Mouse (Mus musculus) embryonic facial prominence, embryonic 11.5 days (tissue): ENCODE measurements around the gene Spata5. TPM values are rescaled to one million over a fixed set of nuclear protein-coding genes. Genes with fewer than 3 reads are reported as not detected.
"Not testable (repeated sequence)": the region's sequence is repeated elsewhere in the genome, so short reads cannot be mapped to it uniquely, and the experiment has no call there.

Experiments
- ATAC-seq: fragments of 200-750 bp; cut with Nextera tagmentation; replicated peaks from 2 replicates; pipeline ENCODE4 v1.8.0; 2017; ENCODE audit warnings: low read depth; ENCODE audit not compliant: insufficient number of reproducible peaks, low FRiP score, low TSS enrichment
- DNase-seq: peaks from one replicate; pipeline ENCODE4 v3.0.0-alpha.2; 2015; ENCODE audit warnings: low spot score
- H3K27ac ChIP-seq: fragments of 300-500 bp; sonication (generic); replicated peaks from 2 replicates; pipeline ENCODE4 v1.5.1; 2014; ENCODE audit warnings: mild to moderate bottlenecking, low read depth, low read length, control low read depth
- H3K27me3 ChIP-seq: fragments of 300-500 bp; sonication (generic); 2 replicates; pipeline ENCODE4 v1.6.1; 2014; ENCODE audit warnings: mild to moderate bottlenecking, low read length, moderate library complexity, mixed read lengths; ENCODE audit not compliant: control insufficient read depth, insufficient read depth
- H3K36me3 ChIP-seq: fragments of 300-500 bp; sonication (generic); replicated peaks from 2 replicates; pipeline ENCODE4 v1.6.1; 2014; ENCODE audit warnings: low read depth, mild to moderate bottlenecking, low read length, moderate library complexity, mixed read lengths; ENCODE audit not compliant: control insufficient read depth, insufficient read depth
- H3K4me1 ChIP-seq: fragments of 300-500 bp; sonication (generic); 2 replicates; pipeline ENCODE4 v1.6.1; 2014; ENCODE audit warnings: low read length, mixed read lengths; ENCODE audit not compliant: control insufficient read depth, insufficient read depth
- H3K4me2 ChIP-seq: fragments of 300-500 bp; sonication (generic); 2 replicates; pipeline ENCODE4 v1.6.1; 2014; ENCODE audit warnings: low read depth, mild to moderate bottlenecking, control low read depth, low read length, moderate library complexity
- H3K4me3 ChIP-seq: fragments of 300-500 bp; sonication (generic); 2 replicates; pipeline ENCODE4 v1.5.1; 2014; ENCODE audit warnings: low read depth, low read length, control low read depth
- H3K9ac ChIP-seq: fragments of 300-500 bp; sonication (generic); replicated peaks from 2 replicates; pipeline ENCODE4 v1.6.1; 2014; ENCODE audit warnings: mild to moderate bottlenecking, control low read depth, low read length
- H3K9me3 ChIP-seq: fragments of 300-500 bp; sonication (generic); replicated peaks from 2 replicates; pipeline ENCODE4 v1.6.1; 2016; ENCODE audit warnings: mild to moderate bottlenecking, low read length, inconsistent platforms, mixed read lengths; ENCODE audit not compliant: control insufficient read depth
- WGBS: fragments of 180-500 bp; shearing (Covaris S2); extraction: QIAGEN DNeasy Blood & Tissue Kit; methylation state at CpG from one replicate; pipeline ENCODE4 v1.1.7; 2014; 5-methylcytosine and 5-hydroxymethylcytosine counted together
- polyA plus RNA-seq: library from polyadenylated mRNA; unstranded; fragments of >200 nt; fragmentation: Nextera tagmentation; extraction: Ambion mirVana; gene quantifications from 2 replicates; pipeline ENCODE4 v1.2.1, GENCODE M21; 2014

Spata5 gene
- polyA plus RNA-seq, 1 experiment from 2014 or later, result 57.6 TPM

GRCm38 (mm10) chr3:37520334-37521023 lies 100.8 kb downstream of the Spata5 start:
- no peak overlapping the region for H3K4me3 ChIP-seq
- H3K36me3 ChIP-seq, result no peaks in the 10 kb centered on the region
- no peaks in the 10 kb centered on the region for H3K4me1 ChIP-seq
- H3K27me3 ChIP-seq, result no peaks in the 10 kb centered on the region
- no peak overlapping the region for H3K27ac ChIP-seq
- DNase-seq (no peak), ATAC-seq (no peak)
- WGBS, result 95% methylated on average over 3 of the region's 3 CpGs
- no peak overlapping the region for H3K4me2 ChIP-seq
- H3K9me3 ChIP-seq, result no peaks in the 10 kb centered on the region
- no peak overlapping the region for H3K9ac ChIP-seq

- no peaks in the 10 kb centered on the region for H3K9me3 ChIP-seq
- no peaks in the 10 kb centered on the region for H3K36me3 ChIP-seq
- H3K4me2 ChIP-seq, result no peak overlapping the region
- no peaks in the 10 kb centered on the region for H3K4me1 ChIP-seq
- no peaks in the 10 kb centered on the region for H3K27me3 ChIP-seq
- no peak overlapping the region for H3K27ac ChIP-seq
- no peak overlapping the region for H3K4me3 ChIP-seq
- DNase-seq (no peak), ATAC-seq (no peak)
- no peak overlapping the region for H3K9ac ChIP-seq
Measured at GRCm38 (mm10) chr3:37532079-37532478, 112.4 kb downstream of the Spata5 start.

- ATAC-seq, H3K9me3 ChIP-seq, H3K4me2 ChIP-seq, DNase-seq, H3K4me1 ChIP-seq, H3K36me3 ChIP-seq, H3K27ac ChIP-seq, H3K4me3 ChIP-seq, H3K27me3 ChIP-seq, H3K9ac ChIP-seq: not testable (repeated sequence)
- WGBS, result 94% methylated on average over 2 of the region's 2 CpGs
Measured at GRCm38 (mm10) chr3:37540701-37541100, 121.0 kb downstream of the Spata5 start.

- Histone ChIP-seq H3K9me3 (no peaks in the 10 kb centered on the region), H3K4me2 (no peak overlapping the region), H3K27me3 (no peaks in the 10 kb centered on the region), H3K4me3 (no peak overlapping the region), H3K27ac (no peak overlapping the region), H3K9ac (no peak overlapping the region), H3K4me1 (no peaks in the 10 kb centered on the region), H3K36me3 (no peaks in the 10 kb centered on the region)
- 85% methylated on average over 4 of the region's 4 CpGs for WGBS
- ATAC-seq (no peak), DNase-seq (no peak)
Measured at GRCm38 (mm10) chr3:37546351-37546750, 126.7 kb downstream of the Spata5 start.

GRCm38 (mm10) chr3:37550190-37550589 lies 130.5 kb downstream of the Spata5 start:
- no peaks in the 10 kb centered on the region for H3K27me3 ChIP-seq
- H3K27ac ChIP-seq, result no peak overlapping the region
- H3K4me1 ChIP-seq, result no peaks in the 10 kb centered on the region
- no peak overlapping the region for H3K4me3 ChIP-seq
- no peaks in the 10 kb centered on the region for H3K36me3 ChIP-seq
- H3K4me2 ChIP-seq, result no peak overlapping the region
- H3K9ac ChIP-seq, result no peak overlapping the region
- DNase-seq, result no peak
- WGBS, result 84% methylated on average over 3 of the region's 3 CpGs
- H3K9me3 ChIP-seq, result no peaks in the 10 kb centered on the region
- ATAC-seq, result no peak

GRCm38 (mm10) chr3:37550594-37550993 lies 130.9 kb downstream of the Spata5 start:
- no peaks in the 10 kb centered on the region for H3K9me3 ChIP-seq
- no peaks in the 10 kb centered on the region for H3K27me3 ChIP-seq
- no peak overlapping the region for H3K9ac ChIP-seq
- no peak overlapping the region for H3K4me3 ChIP-seq
- no peaks in the 10 kb centered on the region for H3K36me3 ChIP-seq
- WGBS, result 93% methylated on average over 1 of the region's 1 CpGs
- ATAC-seq (no peak), DNase-seq (no peak)
- no peak overlapping the region for H3K27ac ChIP-seq
- H3K4me2 ChIP-seq, result no peak overlapping the region
- no peaks in the 10 kb centered on the region for H3K4me1 ChIP-seq

GRCm38 (mm10) chr3:37551486-37551885 lies 131.8 kb downstream of the Spata5 start:
- DNase-seq (no peak), ATAC-seq (no peak)
- WGBS, result 77% methylated on average over 1 of the region's 1 CpGs
- Histone ChIP-seq H3K9me3 (no peaks in the 10 kb centered on the region), H3K9ac (no peak overlapping the region), H3K27me3 (no peaks in the 10 kb centered on the region), H3K27ac (no peak overlapping the region), H3K4me3 (no peak overlapping the region), H3K4me1 (no peaks in the 10 kb centered on the region), H3K4me2 (no peak overlapping the region), H3K36me3 (no peaks in the 10 kb centered on the region)

- DNase-seq, result no peak
- no peaks in the 10 kb centered on the region for H3K9me3 ChIP-seq
- no peak overlapping the region for H3K9ac ChIP-seq
- no peaks in the 10 kb centered on the region for H3K36me3 ChIP-seq
- no peak overlapping the region for H3K4me3 ChIP-seq
- H3K4me1 ChIP-seq, result no peaks in the 10 kb centered on the region
- no peak overlapping the region for H3K27ac ChIP-seq
- no peak overlapping the region for H3K4me2 ChIP-seq
- WGBS, result 96% methylated on average over 3 of the region's 3 CpGs
- ATAC-seq, result no peak
- H3K27me3 ChIP-seq, result no peaks in the 10 kb centered on the region
Measured at GRCm38 (mm10) chr3:37552244-37552643, 132.5 kb downstream of the Spata5 start.
